1 mouse cellular context compared by ENCODE assay signal in genomic region chr11:94620766-94621457, GRCm38 (mm10).
TF ChIP-seq lines count a peak whose summit lies in the region.

No protein-coding gene starts in this region.

TF ChIP-seq in MEL, 35 proteins besides CTCF, POLR2A, EP300 and RAD21:
- TF ChIP-seq CHD2 (IDR thresholded peaks at IDR 0.05; ENCODE audit: low read length) (no peak), ZNF384 (IDR thresholded peaks at IDR 0.05; ENCODE audit: low read depth, low read length) (peak; percentile 72; the same call in 1 of the 2 replicates), BHLHE40 (IDR thresholded peaks at IDR 0.05; ENCODE audit: borderline replicate concordance, low read depth, low read length) (0 out of 2 replicates have a peak, but pooled peaks have one; percentile 36), MYC (IDR thresholded peaks at IDR 0.05; ENCODE audit: low read depth, low read length) (no peak)
